Mouse (Mus musculus): ENCODE results near the gene Ralgapa2. TPM values are rescaled to one million over a fixed set of nuclear protein-coding genes. Genes with fewer than 3 reads are reported as not detected.

Ralgapa2 gene
- total RNA-seq, 2 experiments from 2014 or later, result 17.0 to 20.6 TPM

DNA sequence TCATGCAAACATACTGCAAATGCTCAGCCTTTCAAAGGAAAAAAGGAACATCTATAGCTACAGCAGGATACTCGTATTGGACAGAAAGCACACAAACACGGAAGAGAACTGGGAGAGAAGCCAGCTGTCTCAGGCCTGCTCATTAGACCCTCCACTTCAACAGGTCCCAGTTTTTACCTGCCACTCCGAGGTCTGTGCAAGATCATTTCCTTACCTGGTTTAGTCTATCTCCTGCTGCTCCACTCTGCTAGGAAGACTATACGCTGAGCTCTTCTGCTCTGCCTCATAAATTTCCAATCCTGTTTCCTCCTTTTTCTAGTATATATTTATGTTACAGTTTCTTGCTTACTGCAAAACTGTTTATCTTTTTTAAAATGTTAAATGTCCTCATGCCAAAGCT, 70.4 kb downstream of the Ralgapa2 start:
- no peak for DNase-seq (ENCODE audit: low spot score in 2 of 2)

DNA sequence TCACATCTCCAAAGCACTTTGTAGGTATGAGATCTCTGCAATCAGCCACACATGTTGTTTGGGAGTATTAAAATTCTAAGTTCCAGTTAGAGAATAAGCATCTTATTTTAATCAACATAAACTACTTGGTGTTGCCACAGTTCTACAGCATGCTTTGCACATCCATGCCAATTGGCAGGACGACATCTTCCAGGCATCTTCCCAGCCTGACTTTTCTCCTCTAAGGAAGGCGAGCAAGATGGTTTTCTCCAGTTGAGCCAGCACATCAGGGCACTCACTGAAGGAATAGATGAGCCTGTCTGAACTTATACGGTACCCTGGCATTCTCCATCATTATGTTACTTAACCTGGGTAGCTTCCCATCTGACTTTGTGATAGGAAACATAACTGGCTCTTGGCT, 83.4 kb downstream of the Ralgapa2 start:
- no peak for DNase-seq (ENCODE audit: low spot score in 2 of 2)

DNA sequence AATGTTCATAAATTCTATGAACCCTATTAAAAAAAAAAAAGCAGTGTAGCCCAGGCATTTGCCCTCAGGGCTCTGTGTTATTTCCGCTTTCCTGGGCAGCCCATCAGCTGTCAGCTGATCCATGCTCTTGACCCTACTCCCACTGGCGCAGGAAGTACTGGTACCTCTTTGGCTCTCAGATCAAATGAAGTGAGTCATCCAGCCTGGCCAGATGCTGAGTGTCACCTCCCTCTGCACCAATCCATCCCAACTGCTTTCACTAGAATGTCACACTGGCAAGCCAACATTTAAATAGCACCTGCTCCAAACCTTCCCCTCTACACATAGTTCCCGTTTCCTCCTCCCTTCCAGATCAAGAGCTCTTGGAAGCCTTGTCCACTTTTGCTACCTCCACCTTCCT, 84.8 kb downstream of the Ralgapa2 start:
- DNase-seq (ENCODE audit: low spot score in 2 of 2), result no peak

DNA sequence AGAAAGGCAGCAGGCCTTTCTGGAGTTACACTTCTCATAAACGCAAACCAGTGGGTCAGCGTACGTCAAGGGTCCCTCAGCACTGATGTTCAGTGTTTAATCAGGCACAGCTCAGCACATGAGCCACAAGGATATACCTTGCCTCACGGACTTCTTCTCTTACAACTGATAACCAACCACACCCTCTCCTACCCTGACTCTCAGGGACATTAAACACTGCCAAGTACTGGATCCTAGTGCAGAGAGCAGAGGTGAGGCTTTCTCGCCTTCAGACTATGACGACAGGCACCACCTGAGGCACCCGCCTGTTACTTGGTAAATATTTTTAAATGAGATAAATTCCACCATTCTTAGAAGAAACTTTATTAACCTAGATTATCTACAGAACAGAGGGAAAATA, 85.8 kb downstream of the Ralgapa2 start:
- DNase-seq (ENCODE audit: low spot score in 2 of 2), result no peak

DNA sequence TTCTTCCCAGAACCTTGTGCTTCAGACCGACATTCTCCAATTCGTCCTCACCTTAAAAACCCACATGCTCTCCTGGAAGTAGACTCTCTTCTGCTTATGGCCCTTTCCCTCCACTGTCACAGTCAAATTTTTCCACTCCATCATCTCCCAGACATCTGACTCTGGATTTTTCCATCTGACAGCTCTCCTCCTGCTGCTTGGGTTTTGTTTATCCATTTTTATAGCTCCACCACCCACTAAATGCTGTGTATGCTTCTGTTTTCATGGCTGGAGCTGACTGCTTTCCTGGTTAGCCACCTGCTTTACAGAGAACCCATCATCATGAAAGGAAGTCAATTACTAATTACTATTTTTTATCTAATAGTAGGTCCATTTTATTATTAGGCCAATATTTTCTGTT, 86.9 kb downstream of the Ralgapa2 start:
- DNase-seq (ENCODE audit: low spot score in 2 of 2), result no peak

DNA sequence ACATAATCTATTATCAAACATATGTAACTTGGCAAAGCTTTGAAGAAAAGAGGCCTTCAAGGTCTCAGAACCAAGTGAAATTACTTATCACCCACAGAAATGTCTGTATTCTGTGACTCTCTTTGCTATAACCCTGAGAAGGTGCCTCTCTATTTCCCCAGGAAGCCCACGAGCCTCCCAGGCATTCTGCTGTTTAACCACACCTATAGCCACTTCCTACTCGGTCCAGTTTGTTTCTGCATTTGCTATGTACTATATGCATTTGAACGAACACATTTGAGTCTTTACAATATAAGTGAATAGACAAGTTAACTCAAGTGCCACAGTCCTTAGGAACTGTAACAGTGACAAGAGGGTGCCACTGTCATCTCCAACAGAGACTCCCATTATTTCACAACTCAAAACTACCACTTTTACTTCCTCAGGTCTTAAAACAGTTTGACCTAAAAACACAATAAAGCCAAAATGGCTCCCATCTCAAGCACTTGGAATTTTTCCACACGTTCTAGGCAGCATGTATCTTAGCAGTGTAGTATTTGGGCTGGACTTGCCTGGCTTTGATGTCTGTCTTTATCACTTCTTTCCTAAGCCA, 88.3 kb downstream of the Ralgapa2 start:
- no peak for DNase-seq (ENCODE audit: low spot score in 2 of 2)

DNA sequence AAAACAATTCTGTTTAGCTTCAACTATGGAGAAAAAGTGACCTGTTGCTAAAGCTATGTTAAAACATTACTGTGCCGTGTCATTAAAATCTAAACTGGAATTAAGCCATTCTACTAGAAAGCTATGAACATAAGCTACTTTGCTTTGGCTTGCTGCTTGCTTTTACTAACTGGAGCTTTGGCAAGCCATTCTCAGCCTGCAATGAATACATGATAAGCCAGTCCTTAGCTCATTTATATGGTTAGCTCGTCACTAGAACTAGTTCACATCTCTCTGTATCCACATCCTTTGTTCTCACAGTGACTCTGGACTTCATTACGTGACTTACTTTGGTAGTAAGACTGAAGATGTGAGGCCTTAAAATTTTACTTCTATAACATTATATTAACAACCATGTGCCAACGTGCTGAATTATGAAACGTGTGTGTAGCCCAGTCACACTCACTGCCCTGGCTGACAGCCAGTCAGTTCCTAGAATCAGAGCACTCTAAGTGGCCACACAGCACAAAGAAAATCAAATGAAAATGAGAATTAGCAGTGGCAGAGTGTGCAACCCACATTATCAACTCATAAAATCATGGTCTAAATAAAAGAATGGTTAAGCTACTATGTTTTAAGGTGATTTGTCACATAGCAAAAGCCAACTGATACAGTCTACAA, 89.0 kb downstream of the Ralgapa2 start:
- no peak for DNase-seq (ENCODE audit: low spot score in 2 of 2)

DNA sequence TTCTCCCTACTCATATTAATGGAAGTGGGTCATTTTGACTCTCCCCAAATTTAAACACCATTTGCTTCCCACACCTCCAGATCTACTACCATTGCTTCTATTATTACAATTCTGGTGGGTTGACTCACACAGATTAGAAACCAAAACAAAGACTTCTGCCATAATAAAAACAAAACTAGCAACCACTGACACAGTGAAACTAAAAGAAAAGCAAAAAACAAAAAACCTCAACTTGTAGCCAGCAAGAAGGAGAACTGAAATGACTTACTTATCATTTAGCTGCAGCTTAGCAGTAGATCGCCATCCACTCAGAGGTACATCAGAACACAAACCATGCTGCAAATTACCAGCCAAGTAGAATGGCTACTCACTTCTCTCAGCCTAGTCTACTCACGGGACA, 95.9 kb downstream of the Ralgapa2 start:
- no peak for DNase-seq (ENCODE audit: low spot score in 2 of 2)

DNA sequence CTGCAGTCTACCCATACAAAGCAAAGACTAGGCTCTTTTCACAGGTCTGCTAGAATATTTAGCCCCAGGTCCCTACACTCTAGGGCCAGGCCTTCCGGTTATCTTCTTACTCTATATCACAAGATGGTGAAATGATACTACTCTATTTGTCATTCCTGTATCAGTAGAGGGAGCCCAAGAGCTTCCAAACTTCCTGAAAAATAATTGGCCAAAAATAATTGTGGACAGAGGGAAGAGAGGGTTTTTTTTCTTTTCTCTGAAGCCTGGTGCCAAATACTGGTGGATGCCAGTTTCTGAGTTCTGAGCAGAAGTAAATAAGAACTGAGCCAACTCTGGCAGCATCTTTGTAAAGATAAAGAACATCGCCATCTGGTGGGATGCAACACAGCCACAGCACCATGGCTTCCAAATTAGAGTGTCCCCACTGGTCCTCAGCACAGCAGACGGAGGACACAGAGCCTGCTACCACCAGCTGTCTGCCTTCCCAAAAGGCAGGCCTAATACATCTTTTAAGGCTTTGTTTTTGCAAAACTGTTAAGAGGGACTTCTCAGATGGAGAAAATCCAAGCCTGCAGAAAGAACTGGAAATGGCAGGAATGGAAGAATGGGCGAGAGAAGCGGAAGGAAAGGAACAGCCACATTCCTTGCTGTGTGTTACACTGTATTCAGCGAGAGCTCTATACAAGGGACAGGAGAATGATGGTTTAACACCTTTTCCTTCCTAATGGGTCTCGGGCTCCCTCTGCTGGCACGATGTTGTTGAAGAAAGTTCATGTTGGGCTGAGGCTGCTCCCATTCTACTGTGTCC, 97.5 kb downstream of the Ralgapa2 start:
- peak; percentile 11 to 36 for DNase-seq (ENCODE audit: low spot score in 2 of 2)

DNA sequence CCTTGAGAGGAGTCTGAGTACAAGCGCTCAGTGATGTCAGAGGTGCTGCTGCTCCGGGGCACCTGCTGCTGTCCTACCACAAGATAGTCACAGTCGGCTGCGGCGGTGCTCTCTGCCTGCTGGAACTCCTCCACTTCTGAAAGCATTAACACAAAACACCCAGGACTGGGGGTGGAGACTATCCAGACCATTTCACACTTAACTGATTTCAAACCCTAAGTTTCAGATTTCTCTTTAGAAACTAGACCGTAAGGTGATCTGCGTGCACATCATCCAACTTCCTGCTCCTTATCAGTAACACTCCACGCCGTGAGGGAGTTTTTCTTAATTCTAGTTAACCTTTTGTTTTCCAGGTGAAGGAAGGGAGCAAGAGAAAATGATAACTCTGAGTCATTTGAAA, 99.4 kb downstream of the Ralgapa2 start:
- DNase-seq (ENCODE audit: low spot score in 2 of 2), result no peak

DNA sequence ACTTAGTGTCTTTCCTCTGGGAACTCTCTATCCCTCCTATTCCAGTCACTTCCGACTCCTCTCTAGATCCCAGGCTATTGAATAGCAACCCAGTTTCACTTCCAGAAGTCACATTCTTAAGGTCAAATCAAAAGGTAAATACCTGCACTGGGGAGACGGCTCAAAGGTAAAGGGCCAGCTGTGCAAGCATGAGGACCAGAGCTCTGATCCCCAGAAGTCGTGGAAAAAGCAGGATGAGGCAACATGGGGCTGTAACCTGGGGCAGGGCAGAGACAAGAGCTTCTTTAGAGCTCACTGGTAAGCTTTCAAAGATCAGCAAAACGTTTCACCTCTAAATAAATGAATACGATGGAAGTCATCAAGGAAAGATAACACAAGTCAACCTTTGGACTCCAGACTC, 100.2 kb downstream of the Ralgapa2 start:
- no peak for DNase-seq (ENCODE audit: low spot score in 2 of 2)

DNA sequence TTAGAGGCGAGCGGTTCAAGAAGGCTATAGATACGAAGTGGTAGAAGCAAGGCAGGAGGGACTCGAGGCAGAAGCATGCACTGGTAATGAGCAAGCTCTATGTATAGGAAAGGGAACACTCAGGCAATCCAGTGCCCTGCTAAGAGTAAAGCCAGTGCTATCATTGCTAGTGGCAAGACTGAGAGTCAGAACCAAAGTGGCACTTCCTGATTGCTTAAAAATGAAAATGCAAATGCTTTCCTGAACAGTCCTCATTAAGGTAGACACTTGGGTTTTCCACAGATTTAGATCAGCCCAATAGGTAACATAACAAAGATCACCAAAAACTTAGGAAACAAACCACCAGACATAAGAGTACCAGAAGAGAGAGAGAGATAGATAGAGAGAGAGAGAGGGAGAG, 105.1 kb downstream of the Ralgapa2 start:
- DNase-seq (ENCODE audit: low spot score in 2 of 2), result no peak

DNA sequence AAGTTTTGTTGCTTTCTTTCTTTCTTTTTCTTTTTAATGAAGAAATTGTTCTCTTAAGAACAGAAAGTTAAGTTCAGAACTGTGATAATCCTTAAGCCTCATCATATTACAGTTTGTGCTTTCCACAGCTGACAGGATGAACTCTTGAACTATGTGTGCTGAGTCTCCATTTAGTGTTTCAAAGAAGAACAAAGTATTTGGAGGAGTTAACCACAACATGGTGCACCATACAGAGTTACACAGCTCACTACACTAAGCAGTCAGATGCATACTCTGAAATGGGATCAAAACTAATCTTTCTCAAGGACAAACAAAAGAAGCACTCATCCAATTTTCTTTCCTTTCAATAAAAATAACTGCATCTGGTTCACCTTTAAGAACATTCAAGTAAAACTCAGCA, 110.6 kb downstream of the Ralgapa2 start:
- no peak for DNase-seq (ENCODE audit: low spot score in 2 of 2)

DNA sequence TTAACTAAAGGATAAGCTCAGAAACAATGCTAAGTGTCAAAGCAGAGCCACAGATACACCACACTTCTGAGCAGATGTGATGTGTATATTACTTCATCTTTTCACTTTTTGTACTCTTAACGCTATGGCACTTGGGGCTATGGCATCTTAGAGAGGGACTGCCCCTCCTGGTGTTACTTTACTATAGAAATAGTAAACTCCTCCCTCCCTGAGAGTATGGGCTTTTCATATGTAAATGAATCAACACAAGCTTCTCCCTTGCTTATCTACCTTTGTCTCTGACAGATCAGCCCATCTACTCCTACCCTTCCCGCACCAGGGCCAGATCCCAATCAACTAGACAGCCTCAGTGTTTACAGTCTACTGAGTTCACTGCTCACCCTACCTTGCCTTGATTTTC, 111.4 kb downstream of the Ralgapa2 start:
- no peak for DNase-seq (ENCODE audit: low spot score in 2 of 2)

DNA sequence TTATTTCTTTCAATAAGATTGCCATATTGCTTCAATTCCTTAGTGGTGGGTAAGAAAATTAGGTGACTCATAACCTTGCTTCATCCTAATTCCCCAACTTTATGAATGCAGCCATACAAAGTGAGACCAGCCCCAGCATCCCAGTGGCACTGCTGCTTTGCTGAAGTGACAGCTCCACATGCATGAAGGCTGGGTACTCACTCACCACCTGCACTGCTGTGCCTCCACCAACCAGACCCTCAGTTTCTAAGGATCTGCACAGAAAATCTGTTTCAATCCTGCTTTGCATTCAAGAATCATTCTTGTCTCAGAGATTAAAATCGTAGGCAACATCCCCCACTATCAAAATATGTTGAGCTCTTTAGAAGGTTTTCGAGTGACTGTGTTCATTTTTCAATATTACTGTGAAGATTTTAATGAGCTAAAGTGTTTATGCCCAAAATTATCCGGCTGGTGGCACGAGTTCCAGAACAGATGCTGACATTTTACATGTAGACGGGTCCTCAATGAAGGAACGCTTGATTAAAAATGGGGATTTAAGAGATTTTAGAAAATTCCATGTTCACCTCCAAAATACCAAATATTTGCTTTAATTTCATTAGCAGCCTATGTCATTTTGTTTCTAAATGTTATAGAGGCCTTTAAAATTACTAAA, 113.8 kb downstream of the Ralgapa2 start:
- DNase-seq (ENCODE audit: low spot score in 2 of 2), result no peak

DNA sequence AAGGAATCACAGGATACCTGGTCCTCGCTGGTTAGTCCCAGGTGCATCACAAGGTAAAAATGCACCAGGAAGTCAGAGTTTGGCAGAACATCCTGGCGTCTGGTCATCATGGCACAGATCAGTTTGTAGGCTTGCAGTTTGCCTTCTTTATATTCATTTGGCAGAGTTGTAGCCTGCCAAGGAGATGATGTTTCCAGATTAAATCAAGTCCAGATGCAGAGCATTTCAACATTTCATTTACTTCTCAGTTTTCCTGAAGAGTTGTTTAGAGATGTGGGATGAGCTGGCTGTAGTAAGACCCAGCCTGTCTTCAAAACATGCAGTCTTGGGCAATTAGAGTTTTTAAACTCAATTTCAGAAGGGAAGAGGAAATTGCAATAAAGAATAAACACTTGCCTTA, 124.9 kb downstream of the Ralgapa2 start:
- DNase-seq (ENCODE audit: low spot score in 2 of 2), result no peak

DNA sequence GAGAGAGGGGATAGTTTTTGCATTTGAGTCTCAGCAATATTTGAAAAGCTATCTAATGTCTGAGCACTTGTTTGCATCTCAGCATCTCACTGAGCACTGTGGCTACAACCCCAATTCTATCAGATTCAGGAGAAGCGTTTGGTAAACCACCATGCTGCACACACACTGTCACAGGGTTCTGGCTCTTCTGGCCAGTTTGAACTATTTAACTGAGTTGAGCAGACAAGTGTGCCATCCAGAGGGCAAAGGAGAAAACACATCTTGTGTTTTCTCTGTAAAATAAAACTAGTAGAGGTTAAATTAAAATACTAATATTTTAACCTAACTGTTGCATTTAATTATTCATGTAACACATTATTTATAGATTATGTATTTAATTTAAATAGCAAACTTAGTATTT, 127.6 kb downstream of the Ralgapa2 start:
- no peak for DNase-seq (ENCODE audit: low spot score in 2 of 2)

DNA sequence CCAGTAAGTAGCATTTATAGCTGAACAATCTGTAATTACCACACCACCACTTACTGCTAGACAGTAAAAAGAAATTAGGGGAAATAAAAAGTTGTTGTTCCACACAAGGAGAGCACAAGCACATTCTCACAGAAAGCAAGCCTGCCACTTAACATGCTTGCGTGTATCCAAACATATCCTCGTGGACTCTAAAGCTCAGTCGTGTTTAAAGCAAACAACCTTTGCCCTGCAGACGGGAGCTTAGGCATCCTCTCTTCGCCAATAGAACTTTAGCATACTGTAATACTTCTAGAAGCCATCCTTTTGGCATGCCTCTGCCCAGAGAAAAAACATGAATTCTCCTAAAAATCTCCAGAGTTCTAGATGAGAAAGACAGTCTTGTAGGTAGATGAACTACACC, 135.9 kb downstream of the Ralgapa2 start:
- DNase-seq (ENCODE audit: low spot score in 2 of 2), result no peak

DNA sequence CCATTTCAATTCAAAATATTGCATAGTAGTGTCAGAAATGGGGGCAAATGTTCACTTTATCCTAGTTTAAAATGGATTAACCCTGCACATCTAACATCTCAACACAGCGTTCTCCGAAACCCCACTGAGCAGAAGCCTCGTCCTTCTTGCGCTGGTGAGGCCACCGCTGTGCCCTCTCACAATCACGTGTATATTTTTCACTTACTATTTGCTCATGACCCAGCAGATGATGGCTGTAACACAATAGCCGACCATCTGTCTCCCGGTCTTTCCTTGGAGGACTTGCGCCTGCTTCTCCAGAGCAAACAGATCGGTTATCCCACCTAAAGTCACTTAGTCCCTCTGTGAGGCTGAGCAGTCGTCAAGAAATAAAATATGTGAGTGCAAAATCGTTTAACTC, 146.0 kb downstream of the Ralgapa2 start:
- no peak for DNase-seq (ENCODE audit: low spot score in 2 of 2)

DNA sequence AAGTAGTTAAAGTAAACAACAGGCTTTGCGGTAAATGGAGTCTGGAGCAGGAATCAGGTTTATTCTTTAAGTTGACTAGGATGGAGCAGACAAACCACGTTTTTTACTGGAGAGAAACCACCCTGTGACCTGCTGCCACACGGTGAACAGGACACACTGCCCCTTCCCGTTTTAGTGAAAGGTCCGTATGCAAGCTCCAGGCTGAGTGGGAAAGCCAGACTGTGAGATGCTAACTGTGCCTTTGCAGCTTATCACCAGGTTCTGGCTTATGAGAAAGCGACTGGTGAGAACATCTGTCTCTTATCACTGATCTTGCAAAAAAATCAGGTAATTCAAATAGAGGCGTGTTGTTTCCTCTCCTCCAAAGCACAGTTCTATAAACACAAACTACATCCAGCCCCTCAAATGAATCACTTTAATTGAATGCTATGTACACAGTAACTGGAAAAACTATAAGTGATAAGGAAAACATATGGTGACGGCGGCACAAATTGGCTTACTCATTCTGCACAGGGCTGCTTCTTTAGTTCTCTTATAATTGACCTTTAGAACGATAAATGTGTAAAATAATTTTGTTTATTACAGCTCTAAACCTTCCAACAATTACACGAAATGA, 146.7 kb downstream of the Ralgapa2 start:
- DNase-seq (ENCODE audit: low spot score in 2 of 2), result no peak

DNA sequence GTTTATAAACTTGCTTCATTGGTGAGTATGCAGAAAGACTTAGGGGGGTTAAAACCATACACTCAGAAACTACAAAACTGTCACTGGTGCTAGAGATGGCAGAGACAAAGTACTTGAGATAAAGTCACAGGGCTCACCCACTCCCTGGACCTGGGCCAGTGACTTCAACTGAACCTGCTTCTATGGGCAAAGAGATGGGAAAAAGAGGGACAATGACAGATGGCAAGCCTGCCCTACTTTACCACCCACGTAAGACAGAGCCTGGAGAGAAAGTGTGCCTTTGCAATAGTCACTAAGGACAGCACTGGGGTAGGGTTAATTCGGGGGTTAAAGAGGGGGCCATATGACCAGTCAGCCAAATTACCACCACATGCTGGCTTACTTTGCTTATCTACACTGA, 148.7 kb downstream of the Ralgapa2 start:
- no peak for DNase-seq (ENCODE audit: low spot score in 2 of 2)

DNA sequence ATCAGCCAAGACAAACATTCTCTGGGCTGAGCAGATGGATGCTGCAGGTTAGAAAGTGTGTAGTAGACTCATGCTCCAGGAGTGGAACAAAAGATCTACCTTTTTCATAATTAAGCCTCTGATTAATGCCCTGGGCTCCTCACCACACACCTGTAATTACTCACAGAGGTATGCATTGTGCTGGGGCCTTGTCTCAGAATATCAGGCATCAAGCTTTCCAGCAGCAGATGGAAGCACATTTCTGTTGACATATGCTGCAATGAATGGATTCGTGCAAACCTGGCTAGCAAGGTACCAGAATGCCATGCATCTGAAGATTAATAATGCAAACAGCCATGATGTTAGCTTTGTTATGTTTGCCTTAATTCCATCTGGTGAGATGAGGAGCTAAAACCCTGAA, 149.2 kb downstream of the Ralgapa2 start:
- DNase-seq (ENCODE audit: low spot score in 2 of 2), result no peak

All from adrenal gland, postnatal 4 days (tissue).